15 mouse cellular contexts compared by ENCODE assay signal in the genomic region with DNA sequence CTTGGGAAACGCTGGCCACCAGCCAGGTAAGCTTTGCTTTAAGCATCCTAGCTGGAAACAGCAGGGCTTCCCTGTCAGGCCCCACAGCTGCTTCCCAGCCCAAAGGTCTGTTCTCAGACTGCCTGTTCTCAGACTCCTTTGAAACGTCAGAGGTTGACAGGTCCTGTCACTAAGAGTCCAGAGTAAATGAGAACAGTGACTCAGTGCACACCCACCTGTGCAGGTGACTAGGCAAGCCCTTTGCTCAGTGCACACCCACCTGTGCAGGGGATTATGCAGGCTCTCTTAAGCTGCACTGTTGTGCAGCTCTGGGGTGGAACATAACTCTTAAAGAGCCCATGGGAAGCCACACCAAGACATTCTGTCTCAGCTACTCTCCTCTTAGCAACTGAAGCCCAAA.
"Had no signal": no experiment of that assay in that cellular context is flagged by ENCODE, and none has a peak within 500 bp of the region (broad histone marks: within the 10 kb centered on the region; RNA-seq: fewer than 3 reads in every experiment).

No protein-coding gene starts in this region.

- H3K9me3 ChIP-seq: kidney, embryonic 15.5 days; limb, embryonic 13.5 days; liver, embryonic 15.5 days; lung, embryonic 15.5 days; midbrain, embryonic 13.5 days; neural tube, embryonic 15.5 days had no signal

- ATAC-seq: midbrain, embryonic 13.5 days had no signal

- H3K4me2 ChIP-seq: kidney, embryonic 15.5 days; limb, embryonic 13.5 days; liver, embryonic 15.5 days; lung, embryonic 15.5 days; midbrain, embryonic 13.5 days; neural tube, embryonic 15.5 days had no signal

- H3K27me3 ChIP-seq: kidney, embryonic 15.5 days; limb, embryonic 13.5 days; liver, embryonic 15.5 days; lung, embryonic 15.5 days; midbrain, embryonic 13.5 days; neural tube, embryonic 15.5 days had no signal

- DNase-seq: kidney, adult 2 months; kidney, postnatal 4 days; left cerebral cortex, postnatal 4 days; lung, postnatal 14 days; right cerebral cortex, adult 18-20 months; right cerebral cortex, postnatal 25 days; thymus, postnatal 14 days had no signal

- H3K4me3 ChIP-seq: kidney, embryonic 15.5 days; layer of hippocampus, adult 2 months; limb, embryonic 13.5 days; liver, embryonic 15.5 days; lung, embryonic 15.5 days; midbrain, embryonic 13.5 days; myocyte; neural tube, embryonic 15.5 days had no signal

- H3K9ac ChIP-seq: kidney, embryonic 15.5 days; limb, embryonic 13.5 days; liver, embryonic 15.5 days; lung, embryonic 15.5 days; midbrain, embryonic 13.5 days; neural tube, embryonic 15.5 days had no signal

- H3K4me1 ChIP-seq: kidney, embryonic 15.5 days; limb, embryonic 13.5 days; lung, embryonic 15.5 days; neural tube, embryonic 15.5 days had no signal

- H3K27ac ChIP-seq: kidney, embryonic 15.5 days; layer of hippocampus, adult 2 months; limb, embryonic 13.5 days; liver, embryonic 15.5 days; lung, embryonic 15.5 days; midbrain, embryonic 13.5 days; neural tube, embryonic 15.5 days had no signal
